Mouse (Mus musculus) adrenal gland, adult 18-20 months (tissue): Measurements from ENCODE around the gene Lamc3. TPM values are rescaled to one million over a fixed set of nuclear protein-coding genes. Genes with fewer than 3 reads are reported as not detected.

Experiments used
- DNase-seq, 2 experiments: peaks; one replicate each; pipeline ENCODE4 v3.0.0; 2021 to 2022; ENCODE audit warnings: low spot score in 2 of 2
- total RNA-seq, 2 experiments: library from RNA; stranded (reverse); gene quantifications; 1 replicate in 1 of 2; 2 replicates in 1 of 2; pipeline ENCODE4 v1.2.3; 2021

Lamc3 gene
- total RNA-seq, 2 experiments from 2014 or later: 14.3 to 15.4 TPM

GRCm38 (mm10) chr2:31966801-31967200 lies 79.7 kb downstream of the Lamc3 start:
- DNase-seq: no peak

DNA sequence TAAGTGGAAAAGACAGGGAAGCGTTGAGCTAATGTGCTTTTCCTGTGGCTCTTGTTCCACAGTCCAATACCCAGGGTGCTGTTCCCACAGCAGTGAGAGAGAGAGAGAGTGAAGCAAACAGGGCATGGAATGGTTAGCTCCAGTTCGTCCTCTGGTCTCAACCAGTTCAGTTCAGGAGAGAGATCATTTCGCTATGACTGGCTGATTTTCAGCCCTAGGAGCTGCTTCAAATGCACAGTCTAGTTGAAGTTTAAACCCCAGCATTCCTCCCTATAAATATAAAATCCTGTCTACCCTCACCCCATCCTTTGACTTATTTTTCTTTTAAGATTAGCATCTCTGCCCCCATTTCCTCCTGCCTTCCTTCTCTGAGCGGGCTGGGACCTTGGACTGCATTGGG lies 85.5 kb downstream of the Lamc3 start:
- no peak for DNase-seq

- DNase-seq: peak; percentile 100
Measured at GRCm38 (mm10) chr2:31974141-31974808, 87.2 kb downstream of the Lamc3 start, which contains the start of gene Nup214. Gene Nup214 (plus strand): TSS chr2:31974436.

DNA sequence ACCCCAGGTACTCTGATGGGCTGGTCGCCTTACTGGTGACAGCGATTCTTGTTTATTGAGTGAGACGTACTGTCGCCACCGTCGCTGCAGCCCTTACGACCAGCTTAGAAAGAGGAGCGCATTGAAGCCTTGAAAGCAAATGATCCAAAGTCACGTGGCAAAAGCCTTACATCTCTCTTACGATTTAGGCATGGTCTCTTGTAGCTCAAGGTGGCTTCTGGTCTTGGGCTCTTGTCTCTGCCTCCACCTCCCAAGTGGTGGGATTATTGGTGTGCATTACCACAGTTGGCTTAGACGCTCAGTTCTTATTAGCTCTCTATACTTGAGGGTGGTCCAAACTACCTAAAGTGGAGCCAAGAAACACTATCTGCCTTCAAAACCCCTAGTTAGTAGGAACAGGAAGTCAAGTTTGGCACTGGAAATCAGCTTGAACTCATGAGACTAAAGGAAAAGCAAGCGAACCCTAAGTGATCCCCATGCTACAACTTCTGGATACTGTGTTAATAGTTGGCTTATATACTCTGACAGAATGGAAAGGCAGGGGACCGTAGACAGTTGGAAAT lies 87.8 kb downstream of the Lamc3 start:
- no peak for DNase-seq

- no peak for DNase-seq
Measured at GRCm38 (mm10) chr2:31987774-31988173, 100.7 kb downstream of the Lamc3 start.

DNA sequence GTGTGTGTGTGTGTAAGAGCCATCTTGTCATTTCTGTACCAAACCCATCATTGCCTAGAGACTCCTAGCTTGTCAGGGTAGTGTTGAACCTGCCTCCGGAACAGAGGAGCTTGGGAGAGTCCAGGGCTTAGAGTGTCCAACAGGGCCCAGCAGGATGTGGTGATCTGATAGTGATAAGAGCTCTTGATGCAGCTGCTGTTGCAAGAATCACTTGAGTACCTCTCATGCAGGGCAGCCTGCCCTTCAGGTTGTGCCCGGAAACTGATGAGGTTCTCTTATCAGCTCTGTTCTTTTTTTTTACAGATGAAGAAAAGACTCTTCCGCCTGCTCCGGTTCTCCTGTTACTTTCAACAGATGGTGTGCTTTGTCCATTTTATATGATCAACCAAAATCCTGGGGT lies 103.9 kb downstream of the Lamc3 start:
- DNase-seq: no peak

GRCm38 (mm10) chr2:31994896-31995295 lies 107.8 kb downstream of the Lamc3 start:
- DNase-seq: no peak

GRCm38 (mm10) chr2:31996060-31996459 lies 109.0 kb downstream of the Lamc3 start:
- DNase-seq: no peak

Other genes with a start within 250 kb of the Lamc3 start
- not detected for gene Prdm12, start 247.3 kb upstream of the Lamc3 start, total RNA-seq
- gene Exosc2, start 216.6 kb upstream of the Lamc3 start, total RNA-seq: 10 to 100 TPM; 21.9 to 24.5 TPM
- 10 to 100 TPM; 43.6 to 59.5 TPM for gene Abl1, start 198.9 kb upstream of the Lamc3 start, total RNA-seq
- not detected for gene Qrfp, start 76.7 kb upstream of the Lamc3 start, total RNA-seq
- under 1 TPM in 1 of 2 experiments, not detected in 1; 0.06 TPM for gene Fibcd1, start 41.3 kb upstream of the Lamc3 start, total RNA-seq
- gene Aif1l, start 62.8 kb downstream of the Lamc3 start, total RNA-seq: 10 to 100 TPM; 35.4 to 60.9 TPM
- 10 to 100 TPM; 43.0 to 62.5 TPM for gene Nup214, start 87.1 kb downstream of the Lamc3 start, total RNA-seq
- gene Fam78a, start 197.6 kb downstream of the Lamc3 start, total RNA-seq: 1 to 10 TPM in 1 of 2 experiments, under 1 TPM in 1; 0.99 to 2.1 TPM
- gene Plpp7, start 208.2 kb downstream of the Lamc3 start, total RNA-seq: 1 to 10 TPM; 5.4 to 6.6 TPM